Mouse (Mus musculus) embryonic fibroblast, embryonic 13.5 days (primary cell): Measurements from ENCODE around the gene Azgp1.

Source experiments
- CTCF ChIP-seq: IDR thresholded peaks from 2 replicates; pipeline ENCODE4 v1.5.1; 2011; ENCODE audit warnings: mild to moderate bottlenecking, control low read depth, low read length, moderate library complexity, borderline replicate concordance; ENCODE audit not compliant: insufficient read depth
- POLR2A ChIP-seq: IDR thresholded peaks from 2 replicates; pipeline ENCODE4 v1.6.1; 2011; ENCODE audit warnings: low read depth, mild to moderate bottlenecking, control low read depth, low read length, moderate library complexity

DNA sequence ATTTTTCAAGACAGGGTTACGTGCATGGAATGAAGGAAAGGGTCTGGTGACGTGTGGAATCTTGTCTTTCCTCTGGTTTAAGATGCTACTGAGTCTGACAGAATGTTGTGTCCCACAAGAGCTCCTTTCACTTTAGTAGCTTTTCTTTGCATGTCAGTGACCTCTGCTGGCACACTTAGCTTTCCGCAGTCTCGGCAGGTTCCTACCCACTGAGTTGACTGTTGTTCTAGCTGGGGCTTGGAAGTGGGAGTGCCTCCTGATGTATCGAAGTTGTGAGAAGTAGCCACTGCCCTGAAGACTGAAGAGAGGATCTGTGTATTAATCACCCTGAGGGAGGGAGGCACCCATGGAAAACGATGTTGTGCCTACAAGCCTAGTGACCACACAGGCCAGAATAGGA is 30.1 kb upstream of the Azgp1 start:
- TF ChIP-seq CTCF (no peak), POLR2A (no peak)
